Mouse (Mus musculus) erythroid progenitor cell, adult 5-6 weeks (primary cell): ENCODE measurements around the gene Wdhd1. TPM values are rescaled to one million over a fixed set of nuclear protein-coding genes. Genes with fewer than 3 reads are reported as not detected.

Experiments
- ATAC-seq: replicated peaks from 2 replicates; pipeline ENCODE4 v1.8.0; 2016; ENCODE audit warnings: moderate number of reproducible peaks, mild to moderate bottlenecking, moderate TSS enrichment, inconsistent platforms; ENCODE audit not compliant: poor library complexity, low FRiP score, severe bottlenecking
- total RNA-seq, 2 experiments: library from RNA; stranded (forward) in 1 of 2; stranded (reverse) in 1 of 2; fragments of 150-400 nt in 1 of 2; fragments of 186-747, 209-891 nt in 1 of 2; gene quantifications; 2 replicates each; pipeline versions ENCODE4 v1.2.3 to v1.2.4; 2015 to 2017; ENCODE audit warnings: low replicate concordance in 2 of 2

The Wdhd1 gene
- total RNA-seq, 2 experiments from 2014 or later: 202 to 332 TPM

DNA sequence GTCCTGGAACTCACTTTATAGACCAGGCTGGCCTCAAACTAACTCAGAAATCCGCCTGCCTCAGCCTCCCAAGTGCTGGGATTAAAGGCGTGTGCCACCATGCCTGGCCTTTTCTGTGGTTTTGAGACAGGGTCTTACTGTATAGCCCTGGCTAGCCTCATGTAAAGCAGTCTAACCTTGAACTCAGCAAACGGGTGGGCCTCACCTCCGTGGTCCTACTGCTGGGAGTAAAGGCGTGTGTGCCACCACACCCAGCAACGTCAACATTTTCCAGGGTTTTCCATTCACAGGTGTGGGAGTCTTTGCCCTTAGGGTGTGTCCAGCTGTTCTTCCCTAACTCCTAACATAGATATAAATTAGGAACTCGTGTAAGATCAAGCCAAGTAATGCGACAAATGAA, 50.7 kb downstream of the Wdhd1 start:
- no peak for ATAC-seq

DNA sequence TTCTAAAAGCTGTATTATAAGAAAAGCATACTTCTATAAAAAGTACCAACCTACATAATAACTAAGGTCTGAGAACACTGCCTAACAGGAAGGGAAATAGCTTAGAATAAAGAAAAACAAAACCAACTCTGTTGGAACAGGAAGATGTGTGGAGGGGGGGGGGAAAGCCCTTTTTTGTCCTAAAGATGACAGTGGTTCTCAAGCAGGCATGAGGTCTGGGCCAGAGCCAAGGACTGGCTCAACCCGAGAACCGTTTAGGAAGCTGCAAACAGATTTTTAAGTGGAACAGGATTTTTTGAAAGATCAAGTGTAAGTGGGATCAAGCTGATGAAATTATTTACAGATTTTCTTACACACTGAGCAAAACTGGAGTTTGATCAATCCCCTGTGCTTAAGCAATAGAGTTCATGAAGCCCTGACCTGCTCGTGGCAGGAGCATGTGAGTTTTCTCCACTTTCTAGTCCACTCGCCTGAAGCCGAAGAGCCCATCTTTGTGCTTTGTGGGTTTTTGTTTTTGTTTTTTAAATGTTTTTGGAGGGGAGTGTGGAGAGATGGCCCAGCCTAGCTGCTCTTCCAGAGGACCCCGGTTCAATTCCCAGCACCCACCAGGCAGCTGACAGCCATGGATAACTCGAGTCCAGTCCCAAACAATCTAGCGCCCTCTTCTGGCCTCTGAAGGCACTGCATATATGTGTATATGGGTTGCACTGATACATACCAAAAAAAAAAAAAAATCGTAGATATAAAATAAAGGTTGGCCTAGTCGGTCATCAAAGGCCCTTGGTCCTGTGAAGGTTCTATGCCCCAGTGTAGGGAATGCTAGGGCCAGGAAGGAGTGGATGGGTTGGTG, 52.0 kb downstream of the Wdhd1 start:
- no peak for ATAC-seq

DNA sequence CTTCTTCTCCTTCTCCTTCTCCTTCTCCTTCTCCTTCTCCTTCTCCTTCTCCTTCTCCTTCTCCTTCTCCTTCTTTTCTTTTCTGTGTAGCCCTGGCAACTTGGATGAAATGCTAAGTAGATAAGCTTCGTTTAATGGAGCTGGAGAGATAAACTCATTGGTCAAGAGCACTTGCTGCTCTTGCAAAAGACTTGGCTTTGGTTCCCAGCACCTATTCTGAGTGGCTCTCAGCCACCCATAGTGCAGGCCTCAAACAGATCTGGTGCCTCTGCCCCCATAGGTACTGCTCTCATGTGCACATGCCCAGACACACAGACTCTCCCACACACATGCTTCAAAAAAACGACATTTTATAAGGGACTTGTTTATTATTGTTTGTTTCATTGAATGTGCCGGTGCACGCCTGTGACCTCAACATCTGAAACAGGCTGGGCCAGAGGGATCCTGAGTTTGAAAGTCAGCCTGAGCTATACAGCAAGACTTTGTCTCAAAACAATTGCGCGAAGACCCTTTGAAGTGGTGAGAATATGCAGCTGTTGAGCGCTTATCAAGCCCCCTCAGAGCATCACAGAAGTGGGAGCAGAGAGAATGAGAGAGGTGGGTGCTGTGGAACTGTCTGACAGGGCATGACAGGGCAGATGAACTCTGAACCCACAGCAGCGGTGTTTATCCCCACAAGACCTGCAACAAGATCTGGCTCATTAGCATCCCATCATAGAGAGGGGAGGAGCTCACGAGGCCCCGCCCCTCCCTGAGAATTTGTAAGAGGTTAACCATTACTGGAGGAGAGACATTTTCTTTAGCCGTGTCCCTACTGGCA, 53.8 kb downstream of the Wdhd1 start:
- ATAC-seq: peak; percentile 53; the same call in 1 of the 2 replicates

DNA sequence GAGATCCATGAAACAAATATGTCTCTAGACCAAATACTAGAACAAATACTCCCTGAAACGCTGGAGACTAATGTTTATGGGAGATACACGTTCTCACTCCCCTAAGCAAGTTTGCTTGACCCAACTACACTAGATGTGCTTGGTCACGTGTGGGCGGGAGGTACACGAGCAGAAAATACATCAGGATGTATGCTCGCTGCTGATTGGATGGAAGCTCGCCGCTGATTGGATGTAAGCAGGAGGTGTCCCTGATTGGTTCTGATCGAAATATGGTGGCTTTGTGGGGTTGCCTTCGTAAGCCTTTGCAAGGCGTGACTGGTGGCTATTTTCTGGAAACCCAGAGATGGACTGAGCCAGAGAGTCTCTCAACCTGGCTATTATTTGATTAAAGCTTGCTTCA, 55.1 kb downstream of the Wdhd1 start:
- peak; percentile 55; the same call in 1 of the 2 replicates for ATAC-seq

DNA sequence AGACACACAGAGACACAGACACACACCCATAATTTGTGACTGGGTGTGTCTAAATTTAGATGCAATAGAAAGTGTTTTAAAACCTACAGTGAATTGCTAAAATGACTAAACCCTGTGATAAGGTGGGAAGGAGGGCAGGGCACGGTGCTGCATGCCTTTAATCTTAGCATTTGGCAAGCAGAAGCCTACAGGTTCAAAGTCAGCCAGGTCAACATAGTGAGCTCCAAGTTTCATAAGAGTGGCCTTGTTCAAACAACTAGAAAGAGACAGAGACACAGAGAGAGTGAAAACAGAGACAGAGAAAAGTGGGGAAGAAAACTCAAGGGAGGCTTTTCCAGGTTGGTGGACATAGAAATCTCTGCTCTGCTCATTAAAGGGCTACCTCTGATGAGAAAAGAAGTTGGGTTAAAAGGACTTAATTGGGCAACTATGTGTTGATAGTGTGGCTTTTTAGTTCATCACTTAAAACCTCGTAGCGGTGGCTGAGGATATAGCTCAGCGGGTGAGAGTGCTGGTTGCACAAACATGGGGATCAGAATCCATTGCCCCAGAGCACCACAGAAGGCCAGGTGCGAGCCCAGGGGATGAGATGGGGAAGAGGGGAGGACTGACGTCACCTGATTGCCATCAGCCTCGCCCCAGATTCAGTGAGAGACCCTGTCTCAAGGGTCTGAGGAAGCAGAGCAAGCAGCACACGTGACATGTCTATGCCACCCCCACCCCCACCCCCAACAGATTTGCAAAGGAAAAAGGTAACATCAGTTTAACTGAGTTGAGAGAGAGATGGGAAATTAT, 56.2 kb downstream of the Wdhd1 start:
- no peak for ATAC-seq

DNA sequence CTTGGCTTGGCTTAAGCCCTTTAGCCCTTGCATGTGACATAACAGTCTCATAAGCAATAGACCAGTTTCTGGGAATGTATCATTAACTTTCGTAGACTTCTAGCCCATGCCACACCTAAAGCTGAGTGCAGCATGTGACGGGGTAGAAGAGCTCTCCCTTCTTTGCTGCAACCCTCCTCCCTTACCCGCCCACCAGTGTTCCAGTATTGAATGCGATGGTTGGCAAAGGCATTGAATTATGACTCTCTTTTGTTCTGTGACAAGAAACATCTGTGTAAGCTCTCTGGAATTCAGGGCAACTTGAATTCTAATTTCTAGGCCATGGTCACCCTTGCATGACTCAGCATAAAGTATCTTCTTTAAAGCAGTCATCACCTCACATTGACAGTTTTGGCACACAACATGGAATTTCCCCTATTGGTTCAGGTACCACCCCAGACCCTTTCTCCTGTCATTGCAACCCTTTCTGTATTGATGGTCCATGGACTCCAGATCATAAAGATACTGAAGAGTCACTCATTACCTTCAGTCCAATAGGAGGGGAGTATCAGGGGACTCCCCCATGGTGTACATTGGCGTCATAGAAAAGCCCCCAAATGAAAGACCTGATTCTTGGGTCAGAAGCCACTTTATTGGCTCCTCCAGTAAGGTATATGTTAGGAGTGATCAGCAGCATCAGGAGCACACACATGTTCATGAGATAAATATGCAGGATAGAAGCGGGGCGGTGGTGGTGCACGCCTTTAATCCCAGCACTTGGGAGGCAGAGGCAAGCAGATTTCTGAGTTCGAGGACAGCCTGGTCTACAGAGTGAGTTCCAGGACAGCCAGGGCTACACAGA, 57.7 kb downstream of the Wdhd1 start:
- ATAC-seq: no peak

DNA sequence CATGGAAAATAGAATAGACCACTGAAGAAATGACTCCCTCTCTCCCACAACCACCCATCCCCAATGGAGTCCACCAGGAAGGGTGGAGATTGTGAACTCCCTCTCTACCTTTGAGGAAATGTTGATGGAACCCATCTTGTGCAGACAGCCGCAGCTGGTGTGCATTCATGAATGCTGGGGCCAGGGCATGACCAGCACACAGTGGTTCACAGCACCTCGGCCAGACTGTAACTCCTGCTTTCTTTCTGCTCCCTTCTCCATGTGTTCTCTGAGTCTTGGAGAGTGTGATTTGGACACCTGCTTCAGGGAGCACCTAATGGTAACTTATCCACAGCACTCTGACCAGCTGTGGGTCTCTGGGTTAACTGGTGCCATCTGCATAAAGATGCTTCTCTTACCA, 60.1 kb downstream of the Wdhd1 start:
- ATAC-seq: no peak

DNA sequence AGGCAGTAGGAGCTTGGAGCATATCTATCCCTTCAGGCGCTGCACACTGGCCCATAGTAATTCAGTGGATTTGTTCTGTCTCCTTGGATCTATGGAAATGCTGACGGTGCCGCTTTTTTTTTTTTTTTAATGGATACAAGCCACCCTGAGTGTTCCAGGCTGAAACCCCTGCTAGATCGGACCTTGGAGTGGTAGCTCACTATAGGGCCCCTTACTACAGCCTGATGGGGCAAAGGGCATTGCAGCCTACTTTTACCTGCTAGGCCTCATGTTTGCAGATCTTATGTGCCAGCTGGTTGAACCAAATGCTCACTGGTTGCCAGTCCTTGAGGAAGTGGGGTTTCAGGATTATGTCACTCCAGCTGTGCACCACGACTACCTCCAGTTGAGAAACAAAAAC, 62.3 kb downstream of the Wdhd1 start:
- ATAC-seq: no peak

DNA sequence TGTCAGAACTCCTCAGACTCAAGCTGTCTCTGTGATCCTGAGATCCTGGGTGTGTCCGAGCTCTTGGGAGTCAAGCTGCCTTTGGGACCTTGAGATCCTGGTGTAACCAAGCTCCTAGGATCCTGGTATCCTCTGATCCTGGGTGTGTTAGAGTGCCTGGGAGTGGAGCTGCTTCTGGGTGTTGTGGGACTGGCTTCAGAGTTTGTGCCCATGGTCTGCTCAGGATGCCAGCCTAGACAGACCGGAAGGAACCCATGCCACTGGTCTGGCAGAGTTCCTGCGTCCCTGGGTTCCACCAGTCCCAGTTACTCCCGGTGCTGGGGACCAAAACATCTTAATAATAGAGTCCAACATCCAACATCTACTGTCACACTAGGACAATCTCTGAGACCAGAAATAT, 63.4 kb downstream of the Wdhd1 start:
- no peak for ATAC-seq

DNA sequence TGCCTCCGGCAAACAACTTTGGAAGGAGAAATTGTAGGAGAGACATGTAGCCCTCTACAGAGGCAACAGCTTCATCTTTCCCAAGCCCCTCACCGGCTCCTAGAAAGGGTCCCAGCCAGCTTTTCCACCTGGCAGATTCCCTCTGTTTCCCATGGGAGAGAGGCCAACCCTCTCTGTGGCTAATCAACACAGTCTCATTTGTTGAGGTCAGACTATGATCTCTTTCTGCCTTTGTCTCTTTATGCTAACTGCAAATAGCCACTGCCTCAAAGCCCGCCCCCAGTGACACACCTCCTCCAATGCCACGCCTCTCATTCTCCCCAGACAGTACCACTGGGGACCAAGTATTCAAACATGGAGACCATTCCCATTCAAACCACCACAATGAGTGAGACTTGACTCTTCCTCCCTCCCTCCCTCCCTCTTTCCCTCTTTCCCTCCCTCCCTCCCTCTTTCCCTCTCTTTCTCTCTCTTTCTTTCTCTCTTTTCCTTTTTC, 66.9 kb downstream of the Wdhd1 start:
- ATAC-seq: no peak

DNA sequence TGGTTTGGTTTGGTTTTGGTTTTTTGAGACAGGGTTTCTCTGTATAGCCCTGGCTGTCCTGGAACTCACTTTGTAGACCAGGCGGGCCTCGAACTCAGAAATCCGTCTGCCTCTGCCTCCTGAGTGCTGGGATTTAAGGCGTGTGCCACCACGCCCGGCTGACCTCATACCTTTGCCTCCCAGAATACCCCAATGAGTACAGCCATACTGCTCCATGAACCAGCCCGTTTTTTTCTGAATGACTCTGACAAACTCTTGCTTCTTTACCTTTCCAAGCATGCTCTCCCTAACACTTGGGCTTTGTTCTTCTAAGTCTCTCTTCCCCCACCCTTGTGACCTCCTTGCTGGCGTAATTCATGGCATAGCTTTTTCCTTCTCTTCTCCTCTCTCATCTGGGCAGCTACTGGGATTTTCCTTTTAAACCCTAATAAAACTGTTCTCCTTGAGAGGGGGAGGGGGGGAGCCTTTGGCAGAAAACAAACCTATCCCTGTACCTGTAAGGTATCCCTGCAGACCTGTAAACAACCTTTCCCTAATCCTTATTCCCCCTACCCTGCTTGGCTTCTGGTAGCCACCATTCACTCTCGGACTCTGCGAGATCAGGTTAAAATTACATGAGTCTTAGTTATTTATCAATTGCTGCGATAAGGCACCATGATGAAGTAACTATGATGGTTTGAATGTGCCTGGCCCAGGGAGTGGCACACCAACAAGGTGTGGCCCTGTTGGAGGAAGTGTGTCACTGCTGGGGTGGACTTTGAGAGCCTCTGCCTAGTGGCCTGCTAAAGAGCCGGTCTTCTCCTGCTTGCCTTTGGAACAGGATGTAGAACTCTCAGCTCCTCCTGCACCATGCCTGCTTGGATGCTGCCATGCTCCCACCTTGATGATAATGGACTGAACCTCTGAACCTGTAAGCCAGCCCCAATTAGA, 67.8 kb downstream of the Wdhd1 start:
- peak; percentile 82 for ATAC-seq

DNA sequence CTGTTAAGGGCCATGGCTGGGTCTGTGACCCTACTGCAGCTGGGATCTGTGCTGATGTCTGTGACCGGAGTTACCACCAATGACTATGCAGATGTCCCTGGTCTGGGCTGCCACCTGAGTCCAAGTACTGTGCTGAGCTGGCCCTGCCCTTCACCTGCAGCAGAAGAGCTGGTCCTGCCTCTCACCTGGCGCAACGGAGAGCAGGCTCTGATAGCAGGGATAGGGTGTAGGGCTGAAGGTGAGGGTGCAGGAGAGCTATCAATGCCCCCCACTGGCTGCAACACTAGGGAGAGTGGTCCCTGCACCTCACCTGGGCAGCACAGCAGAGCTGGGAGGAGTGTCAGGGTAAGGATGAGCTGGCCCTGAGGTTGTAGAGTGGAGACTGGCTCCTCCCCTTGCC, 70.1 kb downstream of the Wdhd1 start:
- no peak for ATAC-seq

DNA sequence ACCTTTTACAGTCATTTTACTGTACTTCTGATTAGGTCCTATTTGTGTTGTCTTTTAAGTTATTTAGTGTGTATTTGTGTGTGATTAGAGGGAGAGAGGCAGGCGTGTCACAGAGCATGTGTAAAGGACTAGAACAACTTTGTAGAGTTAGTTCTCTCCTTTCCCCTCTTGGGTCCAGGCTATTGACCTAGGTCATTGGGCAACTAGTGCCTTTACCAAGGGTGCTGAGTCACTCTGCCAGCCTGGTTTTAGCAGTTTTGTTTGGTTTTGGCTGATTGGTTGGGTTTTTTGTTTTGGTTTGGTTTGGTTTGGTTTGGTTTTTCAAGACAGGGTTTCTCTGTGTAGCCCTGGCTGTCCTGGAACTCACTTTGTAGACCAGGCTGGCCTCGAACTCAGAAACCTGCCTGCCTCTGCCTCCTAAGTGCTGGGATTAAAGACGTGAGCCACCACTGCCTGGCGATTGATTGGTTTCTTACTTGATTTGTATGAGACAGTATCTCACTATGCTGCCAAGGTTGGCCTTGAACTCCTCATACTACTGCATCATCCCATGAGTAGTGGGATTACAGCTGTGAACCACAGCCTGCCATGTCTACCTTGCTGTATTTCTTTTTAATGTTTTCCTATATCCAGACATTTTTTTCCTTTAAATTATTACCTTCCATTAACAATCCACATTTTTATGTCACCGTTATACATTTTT, 71.2 kb downstream of the Wdhd1 start:
- 0 out of 2 replicates have a peak, but pooled peaks have one; percentile 49 for ATAC-seq

DNA sequence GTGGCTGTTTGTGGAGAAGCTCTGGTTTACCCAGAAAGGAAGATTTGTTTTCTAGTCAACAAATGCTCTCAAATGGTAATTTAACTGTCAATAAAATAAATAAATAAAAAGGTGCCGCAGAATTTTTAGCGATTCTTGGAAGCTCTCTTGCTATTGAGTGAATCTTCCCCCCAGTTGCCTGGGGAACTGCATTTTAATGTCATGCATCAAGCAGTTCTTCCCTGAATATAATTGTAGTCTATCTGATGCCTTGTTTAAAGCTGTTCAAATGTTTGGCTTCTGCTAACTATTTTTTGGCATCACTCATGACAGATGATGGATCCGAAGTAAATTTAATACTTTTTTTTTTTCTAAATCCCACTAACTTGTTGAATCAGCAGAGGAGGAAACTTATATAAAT, 79.3 kb downstream of the Wdhd1 start:
- no peak for ATAC-seq

DNA sequence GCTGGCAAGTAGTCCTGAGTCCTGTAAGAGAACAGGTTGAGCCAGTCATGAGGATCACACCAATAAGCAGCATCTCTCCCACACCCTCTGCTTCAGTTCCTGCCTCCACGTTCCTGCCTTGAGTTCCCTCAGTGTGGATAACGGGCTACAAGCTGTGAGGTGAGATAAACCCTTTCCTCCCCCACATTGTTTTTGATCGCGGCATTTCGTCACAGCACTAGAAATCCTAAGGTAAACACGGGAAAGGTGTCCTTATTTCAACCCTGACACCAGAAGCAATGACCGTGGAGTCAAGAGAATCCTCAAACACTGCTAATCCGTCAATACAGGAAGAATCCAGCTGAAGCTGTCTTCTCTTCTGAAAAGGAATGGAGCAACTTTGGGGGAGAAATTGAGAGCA, 79.9 kb downstream of the Wdhd1 start:
- ATAC-seq: no peak

DNA sequence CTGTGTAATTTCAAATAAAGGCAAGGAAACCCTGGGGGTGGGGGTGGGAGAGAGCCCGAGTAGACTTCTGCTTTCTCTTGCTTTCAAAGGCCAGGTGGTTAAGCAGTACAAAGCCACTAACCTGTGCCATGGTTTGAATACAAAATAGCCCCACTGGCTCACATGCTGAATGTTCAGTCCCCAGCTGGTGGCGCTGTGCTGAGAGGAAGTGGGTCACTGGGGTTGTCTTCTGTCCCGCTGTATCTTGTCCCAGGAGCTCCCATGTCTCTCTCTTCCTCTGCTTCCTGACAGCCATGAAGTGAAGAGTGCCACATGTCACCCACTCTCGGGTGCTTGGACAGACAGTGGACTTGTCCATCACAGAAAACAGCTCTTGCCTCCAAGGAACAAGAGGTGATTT, 82.6 kb downstream of the Wdhd1 start:
- ATAC-seq: 0 out of 2 replicates have a peak, but pooled peaks have one; percentile 39

DNA sequence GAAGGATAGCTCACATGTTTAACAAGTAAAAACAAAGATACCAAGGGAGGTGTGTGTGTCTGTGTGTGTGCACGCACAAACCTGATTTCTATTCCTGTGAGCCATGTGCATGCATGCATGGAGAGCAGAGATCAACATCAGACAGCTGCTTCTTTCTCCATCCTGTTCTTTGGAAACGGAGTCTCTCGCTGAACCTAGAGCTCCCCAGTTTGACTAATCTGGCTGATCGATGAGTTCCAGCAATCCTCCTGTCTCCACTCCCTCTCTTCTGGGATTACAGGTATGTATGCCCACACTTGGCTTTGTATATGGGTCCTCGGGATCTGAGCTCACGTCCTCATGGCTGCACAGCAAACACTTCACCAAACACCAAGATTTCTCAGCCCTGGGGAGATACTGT, 83.2 kb downstream of the Wdhd1 start:
- no peak for ATAC-seq

DNA sequence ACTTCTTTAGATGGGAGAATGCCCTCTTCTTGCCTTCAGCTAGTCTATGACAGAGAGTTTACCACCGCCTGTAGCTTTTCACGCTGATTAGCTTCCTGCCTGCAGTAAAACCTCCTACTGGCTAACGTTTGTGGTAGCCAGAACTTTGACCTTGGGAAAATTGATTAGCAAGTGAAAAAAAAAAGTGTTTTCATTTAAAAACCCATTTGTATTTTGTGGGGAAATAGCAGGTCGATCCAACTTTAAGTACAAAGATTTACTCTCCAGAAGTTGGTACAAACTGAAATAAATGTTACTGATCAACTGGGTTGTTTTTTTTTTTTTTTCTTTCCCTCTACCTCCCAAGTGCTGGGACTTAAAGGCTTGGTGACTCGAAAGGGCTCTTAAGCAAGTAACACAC, 84.8 kb downstream of the Wdhd1 start:
- ATAC-seq: no peak
